Mouse (Mus musculus): ENCODE measurements around the gene Gm17545.

Gene Gm17545

GRCm38 (mm10) chr9:22488963-22489362, 34.9 kb downstream of the Gm17545 start:
- no peak for DNase-seq (ENCODE audit: low read depth, low spot score)

DNA sequence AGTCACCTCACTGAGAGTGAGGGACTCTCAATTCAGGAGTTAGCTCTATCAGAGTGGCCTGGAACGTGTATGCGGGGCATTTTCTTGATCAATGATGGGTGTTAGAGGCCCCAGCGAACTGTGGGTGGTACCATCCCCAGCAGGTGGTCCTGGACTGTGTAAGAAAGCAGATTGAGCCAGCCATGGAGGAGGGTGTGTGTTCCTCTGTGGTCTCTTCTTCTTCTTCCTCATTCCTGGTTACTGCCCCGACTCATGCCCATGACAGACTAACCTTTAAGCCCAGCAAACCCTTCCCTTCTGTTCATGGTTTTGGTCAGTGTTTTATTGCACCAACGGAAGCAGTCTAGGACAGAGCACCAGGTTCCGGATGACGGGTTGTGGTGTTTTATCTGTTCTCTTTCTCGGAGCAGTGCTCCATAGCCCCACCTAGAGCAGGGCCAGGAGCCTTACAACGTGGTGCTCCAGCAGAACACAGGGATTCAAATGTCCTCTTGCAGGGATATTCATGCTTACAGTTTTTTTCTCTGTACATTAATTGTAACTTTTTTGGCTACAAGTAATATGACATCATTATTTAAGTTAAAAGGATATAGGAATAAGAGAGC, 40.2 kb downstream of the Gm17545 start:
- no peak for DNase-seq (ENCODE audit: low read depth, low spot score)

GRCm38 (mm10) chr9:22495133-22495532, 41.0 kb downstream of the Gm17545 start:
- peak; percentile 3 for DNase-seq (ENCODE audit: low read depth, low spot score)

DNA sequence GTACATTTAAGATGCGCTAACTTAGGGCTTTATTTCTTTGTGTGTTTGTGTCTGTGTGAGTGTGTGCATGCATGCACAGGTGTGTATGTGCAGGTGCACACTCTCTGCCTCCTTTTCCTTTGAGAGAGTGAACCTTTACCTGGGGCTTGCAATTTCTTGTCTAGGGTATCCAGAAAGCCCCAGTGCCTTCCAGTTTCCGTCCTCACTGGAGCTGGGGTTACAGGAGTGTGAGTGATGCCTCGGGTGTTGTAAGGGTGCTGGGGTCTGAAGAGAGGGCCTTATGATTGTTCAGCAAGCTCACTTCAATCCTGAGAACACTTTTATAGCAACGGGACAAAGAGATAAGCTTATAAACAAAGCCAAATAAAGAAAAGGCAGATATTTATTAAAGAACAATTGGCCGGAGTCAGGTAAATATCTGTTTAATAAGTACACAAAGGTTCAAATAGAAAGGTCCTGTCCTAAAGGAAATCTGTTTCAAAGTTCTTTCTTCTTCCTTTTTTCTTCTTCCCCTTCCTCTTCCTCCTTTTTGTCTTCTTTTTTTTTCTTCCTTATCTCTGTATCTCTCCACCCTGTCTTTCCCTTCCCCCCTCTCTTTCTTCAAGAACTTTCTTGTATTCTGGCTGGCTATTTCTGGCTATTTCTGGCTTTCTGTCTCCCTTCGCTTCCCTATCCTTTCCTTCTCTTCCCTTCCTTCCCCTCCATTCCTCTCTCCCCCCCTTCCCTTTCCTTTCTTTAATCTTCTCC, 43.1 kb downstream of the Gm17545 start:
- no peak for DNase-seq (ENCODE audit: low read depth, low spot score)

DNA sequence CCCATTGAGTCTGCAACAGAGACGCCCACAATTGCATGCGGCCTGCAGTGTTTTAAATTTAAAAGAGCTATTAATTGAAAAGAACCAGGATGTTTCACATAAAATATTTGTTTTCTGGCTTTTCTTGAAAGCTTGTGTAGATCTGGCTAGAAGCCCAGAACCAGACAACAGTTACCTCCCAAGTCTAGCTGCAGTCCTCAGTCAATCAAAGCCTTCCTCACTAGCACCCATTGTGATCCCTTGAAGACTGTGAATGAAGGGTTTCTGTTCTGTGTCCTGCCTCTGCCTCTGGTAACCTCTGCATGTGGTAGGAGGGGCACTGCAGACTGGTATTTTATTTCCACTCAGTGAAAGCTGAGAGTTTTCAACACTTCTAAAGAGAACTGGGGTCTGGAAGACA, 48.9 kb downstream of the Gm17545 start:
- DNase-seq (ENCODE audit: low read depth, low spot score) = no peak

- no peak for DNase-seq (ENCODE audit: low read depth, low spot score)
Observed at GRCm38 (mm10) chr9:22503581-22503980, 49.5 kb downstream of the Gm17545 start.

- no peak for DNase-seq (ENCODE audit: low read depth, low spot score)
Observed at GRCm38 (mm10) chr9:22505574-22505973, 51.5 kb downstream of the Gm17545 start.
